Mouse (Mus musculus): Measurements from ENCODE around the gene Neurl2.
"Not testable (repeated sequence)": the region's sequence is repeated elsewhere in the genome, so short reads cannot be mapped to it uniquely, and the experiment has no call there.

Gene Neurl2

GRCm38 (mm10) chr2:164815821-164816220, 17.4 kb downstream of the Neurl2 start:
- peak; percentile 61 for DNase-seq

GRCm38 (mm10) chr2:164815348-164815747, 17.9 kb downstream of the Neurl2 start:
- no peak for DNase-seq

GRCm38 (mm10) chr2:164813557-164813956, 19.7 kb downstream of the Neurl2 start:
- DNase-seq = no peak

- no peak for DNase-seq
These were observed 26.6 kb downstream of the Neurl2 start for GRCm38 (mm10) chr2:164806614-164807013.

- DNase-seq = peak; percentile 80
These were observed 27.9 kb downstream of the Neurl2 start for GRCm38 (mm10) chr2:164805332-164805718.

GRCm38 (mm10) chr2:164804533-164805331, 28.5 kb downstream of the Neurl2 start, which contains the start of the genes Acot8 and Zswim3:
Acot8 (minus strand) TSS chr2:164804882.
Zswim3 (plus strand) TSS chr2:164805098.
- DNase-seq = peak; percentile 97

- no peak for DNase-seq
These were observed 29.3 kb downstream of the Neurl2 start for GRCm38 (mm10) chr2:164803921-164804313.

GRCm38 (mm10) chr2:164803201-164803920, 29.9 kb downstream of the Neurl2 start:
- no peak for DNase-seq

- no peak for DNase-seq
These were observed 32.8 kb downstream of the Neurl2 start for GRCm38 (mm10) chr2:164800252-164801004.

- DNase-seq = not testable (repeated sequence)
These were observed 34.7 kb downstream of the Neurl2 start for GRCm38 (mm10) chr2:164798554-164798953.

- no peak for DNase-seq
These were observed 37.4 kb downstream of the Neurl2 start for GRCm38 (mm10) chr2:164795868-164796267.

- peak; percentile 86 for DNase-seq
These were observed 39.0 kb downstream of the Neurl2 start for GRCm38 (mm10) chr2:164794293-164794692.

GRCm38 (mm10) chr2:164793772-164794171, 39.5 kb downstream of the Neurl2 start:
- no peak for DNase-seq

- DNase-seq = peak; percentile 79
These were observed 40.0 kb downstream of the Neurl2 start for GRCm38 (mm10) chr2:164793236-164793635.

GRCm38 (mm10) chr2:164792400-164793190, 40.7 kb downstream of the Neurl2 start:
- no peak for DNase-seq

- no peak for DNase-seq
These were observed 41.4 kb downstream of the Neurl2 start for GRCm38 (mm10) chr2:164791841-164792261.

- no peak for DNase-seq
These were observed 42.8 kb downstream of the Neurl2 start for GRCm38 (mm10) chr2:164790451-164790850.

- peak; percentile 69 for DNase-seq
These were observed 44.8 kb downstream of the Neurl2 start for GRCm38 (mm10) chr2:164788411-164788810.

GRCm38 (mm10) chr2:164787779-164788178, 45.5 kb downstream of the Neurl2 start:
- DNase-seq = no peak

GRCm38 (mm10) chr2:164787032-164787431, 46.2 kb downstream of the Neurl2 start:
- no peak for DNase-seq

- DNase-seq = no peak
These were observed 46.8 kb downstream of the Neurl2 start for GRCm38 (mm10) chr2:164786388-164786885.

All from liver (tissue).